Mouse (Mus musculus): ENCODE results near the gene Pip4k2b.

DNA sequence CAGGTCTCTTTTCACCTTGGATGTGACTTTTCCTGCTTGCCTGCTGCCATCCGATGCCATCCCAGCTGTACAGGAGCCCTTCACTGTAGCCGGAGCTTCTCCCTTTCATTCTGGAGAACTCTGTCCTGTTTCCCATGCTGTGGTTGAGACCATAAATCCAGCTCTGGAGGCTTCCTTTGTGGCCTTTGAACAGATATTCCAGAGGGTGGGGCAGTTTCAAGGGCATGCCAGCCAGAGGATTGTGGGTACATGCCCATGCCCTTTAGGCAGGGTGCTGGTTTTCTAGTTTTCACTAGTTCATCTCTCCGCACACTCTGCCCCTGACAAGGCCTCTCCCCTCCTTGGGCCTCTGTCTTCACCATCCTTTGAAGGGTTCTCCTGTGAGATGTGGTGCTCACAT, 57.4 kb downstream of the Pip4k2b start:
- TF ChIP-seq POLR2A (IDR thresholded peaks at IDR 0.05; ENCODE audit: insufficient read length, low read depth) (no peak), POLR2AphosphoS2 (IDR thresholded peaks at IDR 0.05; ENCODE audit: insufficient read length, low read depth) (no peak), USF1 (IDR thresholded peaks at IDR 0.05; ENCODE audit: low read depth) (no peak)

All from myocyte (in vitro differentiated cells).